Mouse (Mus musculus) bone marrow macrophage, adult 2 months (primary cell): ENCODE measurements at regions not wholly inside any gene's neighbourhood (a gene's known extent, or its start where the extent isn't known, plus 50 kb on each side); places are given as distances from the start of the nearest gene placed in this dataset.

ENCODE experiments used
- CTCF ChIP-seq: IDR thresholded peaks from 2 replicates; pipeline ENCODE4 v1.5.1; 2012; ENCODE audit warnings: low read depth, mild to moderate bottlenecking, low read length, moderate library complexity
- POLR2A ChIP-seq: IDR thresholded peaks from 2 replicates; pipeline ENCODE4 v1.6.1; 2012; ENCODE audit warnings: mild to moderate bottlenecking, low read depth, low read length, borderline replicate concordance

DNA sequence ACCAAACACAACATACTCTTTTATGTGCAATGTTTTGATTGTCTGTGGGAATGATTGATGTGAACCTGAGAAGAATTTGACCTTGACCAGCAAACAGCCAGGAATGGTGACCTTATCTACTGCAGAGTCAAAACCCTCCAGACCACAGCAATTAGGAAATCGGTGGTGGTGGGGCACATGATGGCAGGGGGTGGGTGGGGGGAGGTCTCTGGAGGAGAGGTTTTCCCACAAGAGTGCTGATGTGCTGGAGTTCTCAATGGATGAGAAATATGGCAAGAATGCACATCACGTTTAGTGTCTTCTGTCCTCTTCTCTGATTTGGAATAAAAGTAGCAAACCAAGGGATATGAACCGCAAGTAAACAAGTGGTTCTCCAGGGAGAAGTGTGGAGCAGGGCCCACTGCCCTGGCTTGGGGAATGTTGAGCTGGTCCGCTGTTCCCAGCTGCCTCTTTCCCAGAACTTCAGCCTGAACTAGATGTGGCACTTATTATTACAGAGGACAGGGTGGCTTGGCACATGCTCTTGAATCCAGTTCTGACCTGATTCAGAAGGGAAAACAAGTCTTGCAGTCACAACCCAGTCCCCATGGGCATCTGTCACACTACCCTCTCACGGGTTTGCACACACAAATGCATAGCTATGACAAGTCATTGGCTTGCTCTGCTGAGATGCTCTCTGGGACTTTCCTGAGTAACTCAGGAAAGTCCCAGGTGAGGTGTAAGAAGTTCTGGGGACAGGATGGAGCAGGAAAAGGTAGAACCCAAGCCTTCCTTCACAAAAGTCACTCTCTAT, 170.9 kb upstream of the Gmds start:
- TF ChIP-seq CTCF = no peak
- TF ChIP-seq POLR2A = no peak
